Mouse (Mus musculus) CH12.LX (cell line): Measurements from ENCODE around the gene Cox17.

Experiments
- CHD1 ChIP-seq: IDR thresholded peaks from 2 replicates; pipeline ENCODE4 v1.6.1; 2012; ENCODE audit warnings: low read depth, low read length, improper control_type of control experiment, inconsistent platforms
- CTCF ChIP-seq, 2 experiments: IDR thresholded peaks in 1 of 2; conservative IDR thresholded peaks in 1 of 2; 2 replicates each; pipeline ENCODE4 v1.5.1; 2011 to 2012; ENCODE audit warnings: low read depth in 2 of 2, low read length in 2 of 2, improper control_type of control experiment in 1 of 2, inconsistent platforms in 1 of 2, mild to moderate bottlenecking in 1 of 2, moderate library complexity in 1 of 2
- E2F4 ChIP-seq: IDR thresholded peaks from 2 replicates; pipeline ENCODE4 v1.6.1; 2011; ENCODE audit warnings: low read depth, low read length, improper control_type of control experiment; ENCODE audit not compliant: insufficient replicate concordance
- IRF4 ChIP-seq: IDR thresholded peaks from 2 replicates; pipeline ENCODE4 v1.6.1; 2014; ENCODE audit warnings: low read depth, mild to moderate bottlenecking, inconsistent platforms, low read length, improper control_type of control experiment
- MAX ChIP-seq: IDR thresholded peaks from 2 replicates; pipeline ENCODE4 v1.6.1; 2011; ENCODE audit warnings: low read length, improper control_type of control experiment
- MAZ ChIP-seq: IDR thresholded peaks from 2 replicates; pipeline ENCODE4 v1.6.1; 2012; ENCODE audit warnings: low read depth, mild to moderate bottlenecking, inconsistent platforms, low read length, improper control_type of control experiment, moderate library complexity
- POLR2A ChIP-seq: IDR thresholded peaks from 2 replicates; pipeline ENCODE4 v1.6.1; 2011; ENCODE audit warnings: low read depth, mild to moderate bottlenecking, improper control_type of control experiment, low read length
- RAD21 ChIP-seq: IDR thresholded peaks from 2 replicates; pipeline ENCODE4 v1.6.1; 2011; ENCODE audit warnings: low read depth, mild to moderate bottlenecking, low read length, improper control_type of control experiment, moderate library complexity

DNA sequence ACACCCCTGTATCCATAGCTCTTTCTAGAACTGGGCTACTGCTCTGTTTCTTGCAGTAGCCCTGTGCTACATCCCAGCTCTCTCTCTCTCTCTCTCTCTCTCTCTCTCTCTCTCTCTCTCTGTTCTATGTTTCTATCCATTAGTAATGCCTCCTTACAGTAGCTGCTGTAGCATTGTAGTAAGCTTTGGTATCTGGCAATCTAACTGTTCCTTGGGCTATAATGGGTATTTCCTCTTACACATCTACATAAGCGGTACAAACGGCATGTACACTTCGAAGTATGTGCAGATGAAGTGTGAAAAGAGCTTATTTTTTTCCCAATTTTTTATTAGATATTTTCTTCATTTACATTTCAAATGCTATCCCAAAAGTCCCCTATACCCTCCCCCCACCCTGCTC lies 33.1 kb downstream of the Cox17 start:
- TF ChIP-seq RAD21, result no peak
- no peak for TF ChIP-seq MAZ
- no peak for TF ChIP-seq IRF4
- TF ChIP-seq CTCF (conservative IDR thresholded peaks at IDR 0.05 in 1 of 2, IDR thresholded peaks at IDR 0.05 in 1 of 2; ENCODE audit: low read depth in 2 of 2, low read length in 2 of 2), result no peak
- TF ChIP-seq E2F4, result no peak
- no peak for TF ChIP-seq CHD1
- no peak for TF ChIP-seq POLR2A
- TF ChIP-seq MAX, result no peak
